Mouse (Mus musculus) forebrain, embryonic 11.5 days (tissue): ENCODE results near the gene Slc38a7. TPM values are rescaled to one million over a fixed set of nuclear protein-coding genes. Genes with fewer than 3 reads are reported as not detected.

ENCODE experiments used
- ATAC-seq: fragments of 200-750 bp; cut with Nextera tagmentation; replicated peaks from 2 replicates; pipeline ENCODE4 v1.8.0; 2017; ENCODE audit warnings: moderate TSS enrichment; ENCODE audit not compliant: low FRiP score
- DNase-seq: peaks from one replicate; pipeline ENCODE4 v3.0.0-alpha.2; 2017; ENCODE audit warnings: low spot score
- H3K27ac ChIP-seq: fragments of 300-500 bp; sonication (generic); 2 replicates; pipeline ENCODE4 v1.5.1; 2014; ENCODE audit warnings: low read depth, low read length
- H3K27me3 ChIP-seq: fragments of 300-500 bp; sonication (generic); 2 replicates; pipeline ENCODE4 v1.6.1; 2014; ENCODE audit warnings: mild to moderate bottlenecking, low read length, mixed read lengths; ENCODE audit not compliant: control insufficient read depth, insufficient read depth
- H3K36me3 ChIP-seq: fragments of 300-500 bp; sonication (generic); 2 replicates; pipeline ENCODE4 v1.6.1; 2014; ENCODE audit warnings: mild to moderate bottlenecking, low read length, moderate library complexity, mixed read lengths; ENCODE audit not compliant: control insufficient read depth, insufficient read depth
- H3K4me1 ChIP-seq: fragments of 300-500 bp; sonication (generic); replicated peaks from 2 replicates; pipeline ENCODE4 v1.6.1; 2014; ENCODE audit warnings: low read length, mixed read lengths; ENCODE audit not compliant: control insufficient read depth, insufficient read depth
- H3K4me2 ChIP-seq: fragments of 300-500 bp; sonication (generic); 2 replicates; pipeline ENCODE4 v1.6.1; 2014; ENCODE audit warnings: low read depth, mild to moderate bottlenecking, low read length, moderate library complexity, mixed read lengths; ENCODE audit not compliant: severe bottlenecking
- H3K4me3 ChIP-seq: fragments of 300-500 bp; sonication (generic); 2 replicates; pipeline ENCODE4 v1.5.1; 2014; ENCODE audit warnings: low read depth, low read length
- H3K9ac ChIP-seq: fragments of 300-500 bp; sonication (generic); 2 replicates; pipeline ENCODE4 v1.6.1; 2014; ENCODE audit warnings: low read length
- H3K9me3 ChIP-seq: fragments of 300-500 bp; sonication (generic); 2 replicates; pipeline ENCODE4 v1.6.1; 2016; ENCODE audit warnings: low read length, mixed read lengths; ENCODE audit not compliant: control insufficient read depth
- WGBS: fragments of 180-500 bp; shearing (Covaris S2); extraction: QIAGEN DNeasy Blood & Tissue Kit; methylation state at CpG from one replicate; pipeline ENCODE4 v1.1.7; 2014; 5-methylcytosine and 5-hydroxymethylcytosine counted together
- polyA plus RNA-seq: library from polyadenylated mRNA; unstranded; fragments of >200 nt; fragmentation: Nextera tagmentation; extraction: Ambion mirVana; gene quantifications from 2 replicates; pipeline ENCODE4 v1.2.1, GENCODE M21; 2014

The Slc38a7 gene
- polyA plus RNA-seq, 1 experiment from 2014 or later: 20.3 TPM

DNA sequence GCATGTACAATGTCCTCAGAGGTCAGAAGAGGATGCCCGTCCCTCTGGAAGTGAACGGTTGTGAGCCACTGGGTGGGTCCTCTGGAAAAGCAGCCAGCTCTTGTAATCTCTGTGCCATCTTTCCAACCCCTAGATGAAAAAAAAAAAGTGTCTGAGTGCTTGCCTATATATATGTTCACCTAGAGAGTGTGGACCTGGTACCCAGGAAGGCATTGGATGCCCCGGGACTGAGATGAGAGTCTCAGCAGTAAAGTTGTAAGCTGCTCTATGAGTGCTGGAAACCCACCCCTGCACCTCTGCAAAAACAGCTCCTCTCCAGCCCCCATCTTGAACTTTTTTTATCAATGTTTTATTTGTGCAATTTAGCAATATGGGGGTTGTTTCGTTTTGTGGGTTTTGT, 44.7 kb downstream of the Slc38a7 start:
- no peak overlapping the region for H3K4me3 ChIP-seq
- no peaks in the 10 kb centered on the region for H3K27me3 ChIP-seq
- no peak overlapping the region for H3K4me2 ChIP-seq
- no peaks in the 10 kb centered on the region for H3K9me3 ChIP-seq
- no peak overlapping the region for H3K9ac ChIP-seq
- DNase-seq (no peak), ATAC-seq (no peak)
- H3K4me1 ChIP-seq: peaks cover 8% of the 10 kb centered on the region
- H3K27ac ChIP-seq: no peak overlapping the region
- WGBS: 89% methylated on average over 4 of the region's 4 CpGs
- no peaks in the 10 kb centered on the region for H3K36me3 ChIP-seq

DNA sequence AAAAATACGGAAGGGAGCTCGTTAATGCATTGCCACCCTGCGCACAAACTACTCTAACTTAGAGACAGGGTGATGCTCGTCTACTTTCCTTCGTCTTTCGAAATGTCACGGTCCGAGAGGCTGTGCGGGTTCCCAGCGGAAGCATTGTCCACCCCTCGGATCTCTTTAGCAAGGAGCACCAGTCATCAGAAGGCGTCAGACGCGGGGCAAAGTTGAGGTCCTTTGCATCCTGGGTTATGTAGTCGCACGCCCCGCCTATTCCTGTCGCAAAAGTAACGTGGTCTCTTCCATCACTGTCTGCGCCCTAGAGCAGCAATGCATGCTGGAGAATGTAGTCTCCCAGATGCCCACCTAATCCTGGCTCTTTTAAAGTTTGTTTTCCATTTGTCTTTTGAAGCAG, 45.5 kb downstream of the Slc38a7 start:
- Histone ChIP-seq H3K4me2 (peak overlapping the region; percentile 89), H3K36me3 (no peaks in the 10 kb centered on the region), H3K4me3 (peak overlapping the region; percentile 99), H3K27me3 (no peaks in the 10 kb centered on the region), H3K9ac (peak overlapping the region; percentile 69), H3K27ac (peak overlapping the region; percentile 92), H3K9me3 (no peaks in the 10 kb centered on the region), H3K4me1 (peaks cover 8% of the 10 kb centered on the region)
- under 1% methylated on average over 20 of the region's 20 CpGs for WGBS
- DNase-seq (peak; percentile 91), ATAC-seq (peak; percentile 93)

DNA sequence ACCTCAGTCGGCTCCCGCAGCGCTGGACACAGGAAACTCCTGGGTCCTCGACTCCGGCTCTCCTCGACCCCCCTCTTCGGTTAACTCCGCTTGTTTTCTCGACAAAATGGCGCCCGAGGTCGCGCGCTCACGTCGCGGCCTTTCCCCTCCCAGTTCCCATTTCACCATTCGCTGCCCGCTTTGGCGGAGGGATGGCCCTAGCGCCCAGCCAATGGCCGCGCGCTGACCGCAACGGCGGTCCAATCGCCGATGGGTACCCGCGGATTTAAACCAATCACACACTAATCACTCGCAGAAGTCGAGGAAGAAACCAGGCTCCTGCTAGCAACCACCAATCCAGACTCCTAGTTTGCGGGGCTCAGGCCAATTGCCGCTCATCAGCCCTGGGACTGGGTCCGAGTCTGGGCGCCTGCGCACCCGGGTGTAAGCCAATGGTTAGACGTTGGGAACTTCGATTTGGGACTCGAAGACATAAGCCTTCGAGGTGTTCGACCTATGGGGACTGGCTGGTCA, 46.0 kb downstream of the Slc38a7 start, which contains the start of gene Cnot1:
Cnot1 (minus strand) TSS at position 134 of the 513 bp plus-strand sequence.
- Histone ChIP-seq H3K4me2 (peak within 1 kb of the TSS; percentile 89), H3K27me3 (no peaks in the 10 kb centered on the region), H3K4me3 (peak within 1 kb of the TSS; percentile 99), H3K9me3 (no peaks in the 10 kb centered on the region), H3K27ac (peak within 1 kb of the TSS; percentile 92), H3K36me3 (no peaks in the 10 kb centered on the region), H3K4me1 (peaks cover 8% of the 10 kb centered on the region), H3K9ac (peak within 1 kb of the TSS; percentile 98)
- WGBS: under 1% methylated on average over 44 of the region's 44 CpGs
- ATAC-seq: peak; percentile 97
- peak; percentile 96 for DNase-seq

DNA sequence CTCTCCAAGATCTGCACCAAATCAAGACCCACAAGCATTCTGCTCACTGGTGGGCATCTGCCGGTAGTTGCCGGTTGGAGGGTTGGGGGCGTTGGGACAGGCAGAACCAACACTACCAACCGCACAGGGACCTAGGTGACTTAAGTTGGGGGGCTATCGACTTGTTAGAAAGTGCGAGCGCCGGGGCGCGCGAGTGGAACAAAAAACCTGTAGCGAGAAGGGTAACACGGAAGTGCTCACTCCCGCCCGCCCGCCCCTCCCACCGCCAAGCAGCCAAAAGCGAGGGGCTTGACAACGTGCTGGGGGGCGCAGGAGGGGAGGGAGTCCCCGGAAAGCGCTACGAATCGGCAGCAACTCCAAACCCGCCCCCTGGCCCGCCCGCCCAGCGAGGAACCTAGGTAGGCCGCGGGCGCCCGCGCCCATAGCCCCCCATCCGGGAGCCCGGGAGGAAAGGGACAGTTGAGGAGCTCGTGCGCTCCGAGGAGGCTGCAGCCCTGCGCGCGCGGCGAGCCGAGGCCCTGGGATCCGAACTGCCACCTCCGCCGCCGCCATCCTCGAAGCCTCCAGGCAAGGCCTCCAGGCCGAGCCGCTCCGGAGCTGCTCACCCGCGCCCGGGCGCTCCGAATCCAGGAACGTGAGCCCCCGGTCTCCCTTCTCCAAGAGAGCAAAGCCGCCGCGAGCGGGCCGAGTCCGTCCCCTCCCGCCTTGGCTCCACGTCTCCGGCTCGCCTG, 46.7 kb downstream of the Slc38a7 start:
- peak overlapping the region; percentile 98 for H3K9ac ChIP-seq
- DNase-seq (no peak), ATAC-seq (peak; percentile 9; the same call in 1 of the 2 replicates)
- no peaks in the 10 kb centered on the region for H3K27me3 ChIP-seq
- peaks cover 9% of the 10 kb centered on the region for H3K4me1 ChIP-seq
- no peaks in the 10 kb centered on the region for H3K9me3 ChIP-seq
- WGBS: under 1% methylated on average over 62 of the region's 69 CpGs
- H3K27ac ChIP-seq: peak overlapping the region; percentile 86
- peak overlapping the region; percentile 99 for H3K4me3 ChIP-seq
- H3K4me2 ChIP-seq: peak overlapping the region; percentile 89
- H3K36me3 ChIP-seq: no peaks in the 10 kb centered on the region; the same call in 1 of the 2 replicates

DNA sequence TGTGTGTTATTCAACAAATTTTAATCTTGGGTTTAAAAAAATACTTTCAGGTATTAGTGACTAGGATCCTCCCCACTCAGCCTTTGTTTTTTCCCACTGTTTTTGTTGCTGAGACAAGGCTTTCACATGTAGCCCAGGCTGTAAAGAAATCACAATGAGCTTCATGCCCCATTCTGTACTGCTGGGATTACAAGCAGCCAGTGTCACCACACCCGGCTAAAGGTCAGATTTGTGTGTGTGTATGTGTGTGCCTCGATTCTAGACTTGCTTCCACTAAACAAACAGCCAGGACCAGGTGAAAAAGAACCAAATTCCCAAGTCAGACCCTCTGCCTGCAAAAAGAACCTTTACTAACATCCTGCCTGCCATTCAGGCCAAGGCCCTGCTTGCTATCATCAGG, 47.9 kb downstream of the Slc38a7 start:
- DNase-seq: no peak
- peak overlapping the region; percentile 99 for H3K4me3 ChIP-seq
- peaks cover 10% of the 10 kb centered on the region for H3K4me1 ChIP-seq
- 67% methylated on average over 2 of the region's 2 CpGs for WGBS
- H3K9me3 ChIP-seq: no peaks in the 10 kb centered on the region
- no peaks in the 10 kb centered on the region; the same call in 1 of the 2 replicates for H3K36me3 ChIP-seq
- H3K9ac ChIP-seq: peak overlapping the region; percentile 98
- H3K4me2 ChIP-seq: peak overlapping the region; percentile 89
- H3K27ac ChIP-seq: no peak overlapping the region
- ATAC-seq: no peak
- H3K27me3 ChIP-seq: no peaks in the 10 kb centered on the region

DNA sequence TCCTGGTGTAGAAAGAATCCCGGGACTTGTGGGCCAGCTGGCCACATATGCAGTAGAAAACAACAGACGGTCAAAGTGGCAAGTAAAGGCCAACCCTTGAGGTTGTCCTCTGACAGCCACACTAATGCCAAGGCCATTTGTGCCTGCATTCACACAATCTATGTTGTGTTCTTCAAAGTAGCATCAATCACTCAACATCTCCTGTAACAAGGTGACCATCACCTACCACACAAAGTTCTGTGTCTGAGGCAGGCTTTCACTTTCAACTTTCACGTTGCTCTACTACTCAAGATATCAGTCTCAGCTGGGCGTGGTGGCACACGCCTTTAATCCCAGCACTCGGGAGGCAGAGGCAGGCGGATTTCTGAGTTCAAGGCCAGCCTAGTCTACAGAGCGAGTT, 51.1 kb downstream of the Slc38a7 start:
- H3K27me3 ChIP-seq: no peaks in the 10 kb centered on the region
- H3K27ac ChIP-seq: no peak overlapping the region
- 90% methylated on average over 8 of the region's 8 CpGs for WGBS
- H3K4me2 ChIP-seq: no peak overlapping the region
- ATAC-seq (no peak), DNase-seq (no peak)
- H3K9me3 ChIP-seq: no peaks in the 10 kb centered on the region
- no peak overlapping the region for H3K4me3 ChIP-seq
- H3K4me1 ChIP-seq: peaks cover 10% of the 10 kb centered on the region
- no peaks in the 10 kb centered on the region; the same call in 1 of the 2 replicates for H3K36me3 ChIP-seq
- H3K9ac ChIP-seq: no peak overlapping the region

DNA sequence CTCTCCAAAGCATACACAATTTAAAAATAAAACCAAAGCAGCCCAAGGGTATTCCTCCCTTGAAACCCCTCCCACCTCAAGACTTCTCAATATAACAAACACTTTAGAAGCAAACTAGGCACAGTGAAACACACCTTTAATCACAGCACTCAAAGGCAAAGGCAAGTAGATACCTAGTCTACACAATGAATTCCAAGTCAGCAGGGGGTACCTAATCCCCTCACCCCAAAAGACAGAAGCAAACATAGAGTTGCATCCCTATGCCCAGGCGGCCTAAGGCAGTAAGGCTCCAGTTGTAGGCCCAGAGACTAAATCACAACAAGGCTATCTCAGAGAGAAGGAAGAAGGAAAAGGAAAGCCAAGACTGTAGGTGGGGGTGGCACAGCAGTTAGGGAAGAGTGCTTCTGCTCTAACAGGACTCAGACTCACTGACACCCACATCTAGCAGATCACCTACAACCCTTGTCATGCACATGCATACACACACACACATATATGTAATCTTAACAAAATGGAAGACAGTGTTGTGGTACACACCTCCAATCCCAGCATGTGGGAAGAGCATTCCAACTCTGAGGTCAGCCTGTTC, 51.8 kb downstream of the Slc38a7 start:
- no peak overlapping the region for H3K27ac ChIP-seq
- no peak overlapping the region for H3K4me2 ChIP-seq
- H3K36me3 ChIP-seq: no peaks in the 10 kb centered on the region; the same call in 1 of the 2 replicates
- WGBS: 59% methylated on average over 1 of the region's 1 CpGs
- H3K4me3 ChIP-seq: no peak overlapping the region
- H3K27me3 ChIP-seq: no peaks in the 10 kb centered on the region
- H3K9me3 ChIP-seq: no peaks in the 10 kb centered on the region
- no peak for DNase-seq
- H3K9ac ChIP-seq: no peak overlapping the region
- peaks cover 10% of the 10 kb centered on the region for H3K4me1 ChIP-seq
- ATAC-seq: no peak

DNA sequence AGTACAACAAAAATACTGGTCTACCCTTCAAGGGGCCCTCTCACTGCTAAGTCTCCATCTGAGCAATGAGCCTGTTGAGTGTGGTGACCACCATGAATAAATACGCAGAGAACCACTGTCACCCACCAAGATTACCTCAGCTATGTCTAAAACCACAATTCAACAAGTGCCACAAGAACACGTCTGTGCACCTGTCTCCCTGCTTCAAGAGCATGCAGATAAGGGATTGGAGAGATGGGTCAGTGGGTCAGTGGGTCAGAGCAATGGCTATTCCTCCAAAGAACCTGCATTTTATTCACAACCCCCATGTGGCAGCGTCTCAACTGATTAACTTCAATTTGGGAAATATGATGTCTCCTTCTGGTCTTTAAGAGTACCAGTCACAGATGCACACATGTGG, 53.0 kb downstream of the Slc38a7 start:
- Histone ChIP-seq H3K4me1 (peaks cover 6% of the 10 kb centered on the region; the same call in 1 of the 2 replicates), H3K27ac (no peak overlapping the region), H3K4me3 (no peak overlapping the region), H3K9ac (no peak overlapping the region), H3K9me3 (no peaks in the 10 kb centered on the region), H3K36me3 (no peaks in the 10 kb centered on the region; the same call in 1 of the 2 replicates), H3K4me2 (no peak overlapping the region), H3K27me3 (no peaks in the 10 kb centered on the region)
- ATAC-seq (no peak), DNase-seq (no peak)
- 98% methylated on average over 3 of the region's 3 CpGs for WGBS
